Mouse (Mus musculus): ENCODE data around the gene Med4. TPM values are rescaled to one million over a fixed set of nuclear protein-coding genes. Genes with fewer than 3 reads are reported as not detected.

Gene Med4
- polyA plus RNA-seq, 1 experiment from 2014 or later, result 96.3 TPM

- 80% methylated on average over 4 of the region's 4 CpGs for WGBS
- Histone ChIP-seq H3K4me3 (ENCODE audit: low read depth, low read length) (no peak overlapping the region), H3K4me1 (replicated peaks; ENCODE audit: control insufficient read depth, insufficient read depth, low read length) (no peaks in the 10 kb centered on the region), H3K27me3 (ENCODE audit: control insufficient read depth, insufficient read depth, low read length) (no peaks in the 10 kb centered on the region), H3K27ac (ENCODE audit: low read depth, low read length) (no peak overlapping the region), H3K9ac (ENCODE audit: low read depth, low read length) (no peak overlapping the region), H3K9me3 (ENCODE audit: control insufficient read depth, low read length) (no peaks in the 10 kb centered on the region), H3K36me3 (ENCODE audit: control insufficient read depth, insufficient read depth, low read length) (no peaks in the 10 kb centered on the region), H3K4me2 (replicated peaks; ENCODE audit: low read depth, low read length) (no peak overlapping the region)
- ATAC-seq (ENCODE audit: low FRiP score) (no peak), DNase-seq (ENCODE audit: low spot score) (no peak)
Measured at GRCm38 (mm10) chr14:73547034-73547433, 37.2 kb downstream of the Med4 start.

GRCm38 (mm10) chr14:73548051-73548450 is 38.2 kb downstream of the Med4 start, which contains the start of gene Nudt15:
Gene Nudt15 (minus strand): TSS chr14:73548242.
- Histone ChIP-seq H3K27me3 (ENCODE audit: control insufficient read depth, insufficient read depth, low read length) (no peaks in the 10 kb centered on the region), H3K36me3 (ENCODE audit: control insufficient read depth, insufficient read depth, low read length) (no peaks in the 10 kb centered on the region), H3K9ac (ENCODE audit: low read depth, low read length) (no peak within 1 kb of the TSS), H3K4me2 (replicated peaks; ENCODE audit: low read depth, low read length) (no peak within 1 kb of the TSS), H3K27ac (ENCODE audit: low read depth, low read length) (no peak within 1 kb of the TSS), H3K4me1 (replicated peaks; ENCODE audit: control insufficient read depth, insufficient read depth, low read length) (no peaks in the 10 kb centered on the region), H3K9me3 (ENCODE audit: control insufficient read depth, low read length) (no peaks in the 10 kb centered on the region), H3K4me3 (ENCODE audit: low read depth, low read length) (no peak within 1 kb of the TSS)
- ATAC-seq (ENCODE audit: low FRiP score) (no peak), DNase-seq (ENCODE audit: low spot score) (no peak)
- WGBS, result 95% methylated on average over 3 of the region's 3 CpGs

- DNase-seq (ENCODE audit: low spot score) (no peak), ATAC-seq (ENCODE audit: low FRiP score) (no peak)
- Histone ChIP-seq H3K27me3 (ENCODE audit: control insufficient read depth, insufficient read depth, low read length) (no peaks in the 10 kb centered on the region), H3K36me3 (ENCODE audit: control insufficient read depth, insufficient read depth, low read length) (no peaks in the 10 kb centered on the region), H3K4me3 (ENCODE audit: low read depth, low read length) (no peak overlapping the region), H3K27ac (ENCODE audit: low read depth, low read length) (no peak overlapping the region), H3K9me3 (ENCODE audit: control insufficient read depth, low read length) (no peaks in the 10 kb centered on the region), H3K9ac (ENCODE audit: low read depth, low read length) (no peak overlapping the region), H3K4me1 (replicated peaks; ENCODE audit: control insufficient read depth, insufficient read depth, low read length) (peaks cover 3% of the 10 kb centered on the region; the same call in 1 of the 2 replicates), H3K4me2 (replicated peaks; ENCODE audit: low read depth, low read length) (no peak overlapping the region)
- 56% methylated on average over 3 of the region's 3 CpGs for WGBS
Measured at GRCm38 (mm10) chr14:73550291-73550690, 40.5 kb downstream of the Med4 start.

- Histone ChIP-seq H3K9ac (ENCODE audit: low read depth, low read length) (no peak overlapping the region), H3K27ac (ENCODE audit: low read depth, low read length) (no peak overlapping the region), H3K9me3 (ENCODE audit: control insufficient read depth, low read length) (no peaks in the 10 kb centered on the region), H3K4me2 (replicated peaks; ENCODE audit: low read depth, low read length) (no peak overlapping the region), H3K27me3 (ENCODE audit: control insufficient read depth, insufficient read depth, low read length) (no peaks in the 10 kb centered on the region), H3K4me1 (replicated peaks; ENCODE audit: control insufficient read depth, insufficient read depth, low read length) (peaks cover 3% of the 10 kb centered on the region; the same call in 1 of the 2 replicates), H3K36me3 (ENCODE audit: control insufficient read depth, insufficient read depth, low read length) (no peaks in the 10 kb centered on the region), H3K4me3 (ENCODE audit: low read depth, low read length) (no peak overlapping the region)
- no peak for DNase-seq (ENCODE audit: low spot score)
- no peak for ATAC-seq (ENCODE audit: low FRiP score)
- 43% methylated on average over 8 of the region's 8 CpGs for WGBS
Measured at GRCm38 (mm10) chr14:73550732-73551131, 40.9 kb downstream of the Med4 start.

- Histone ChIP-seq H3K27ac (ENCODE audit: low read depth, low read length) (no peak overlapping the region), H3K4me2 (replicated peaks; ENCODE audit: low read depth, low read length) (no peak overlapping the region), H3K9me3 (ENCODE audit: control insufficient read depth, low read length) (no peaks in the 10 kb centered on the region), H3K4me3 (ENCODE audit: low read depth, low read length) (no peak overlapping the region), H3K36me3 (ENCODE audit: control insufficient read depth, insufficient read depth, low read length) (no peaks in the 10 kb centered on the region), H3K9ac (ENCODE audit: low read depth, low read length) (no peak overlapping the region), H3K27me3 (ENCODE audit: control insufficient read depth, insufficient read depth, low read length) (no peaks in the 10 kb centered on the region), H3K4me1 (replicated peaks; ENCODE audit: control insufficient read depth, insufficient read depth, low read length) (peaks cover 3% of the 10 kb centered on the region; the same call in 1 of the 2 replicates)
- 85% methylated on average over 6 of the region's 6 CpGs for WGBS
- no peak for ATAC-seq (ENCODE audit: low FRiP score)
- no peak for DNase-seq (ENCODE audit: low spot score)
Measured at GRCm38 (mm10) chr14:73551164-73551563, 41.3 kb downstream of the Med4 start.

GRCm38 (mm10) chr14:73552341-73553121 is 42.7 kb downstream of the Med4 start:
- peak; percentile 99 for DNase-seq (ENCODE audit: low spot score)
- peaks cover 3% of the 10 kb centered on the region; the same call in 1 of the 2 replicates for H3K4me1 ChIP-seq (replicated peaks; ENCODE audit: control insufficient read depth, insufficient read depth, low read length)
- H3K4me2 ChIP-seq (replicated peaks; ENCODE audit: low read depth, low read length), result peak overlapping the region; percentile 67
- peak overlapping the region; percentile 76 for H3K27ac ChIP-seq (ENCODE audit: low read depth, low read length)
- peak overlapping the region; percentile 98 for H3K4me3 ChIP-seq (ENCODE audit: low read depth, low read length)
- WGBS, result 4% methylated on average over 61 of the region's 61 CpGs
- H3K27me3 ChIP-seq (ENCODE audit: control insufficient read depth, insufficient read depth, low read length), result no peaks in the 10 kb centered on the region
- peak overlapping the region; percentile 96 for H3K9ac ChIP-seq (ENCODE audit: low read depth, low read length)
- ATAC-seq (ENCODE audit: low FRiP score), result peak; percentile 97
- H3K9me3 ChIP-seq (ENCODE audit: control insufficient read depth, low read length), result no peaks in the 10 kb centered on the region
- no peaks in the 10 kb centered on the region for H3K36me3 ChIP-seq (ENCODE audit: control insufficient read depth, insufficient read depth, low read length)

GRCm38 (mm10) chr14:73553122-73553696 is 43.4 kb downstream of the Med4 start:
- H3K27ac ChIP-seq (ENCODE audit: low read depth, low read length), result peak overlapping the region; percentile 76
- WGBS, result under 1% methylated on average over 10 of the region's 10 CpGs
- ATAC-seq (ENCODE audit: low FRiP score), result peak; percentile 7; the same call in 1 of the 2 replicates
- no peak for DNase-seq (ENCODE audit: low spot score)
- H3K4me3 ChIP-seq (ENCODE audit: low read depth, low read length), result peak overlapping the region; percentile 98
- no peaks in the 10 kb centered on the region for H3K9me3 ChIP-seq (ENCODE audit: control insufficient read depth, low read length)
- peak overlapping the region; percentile 96 for H3K9ac ChIP-seq (ENCODE audit: low read depth, low read length)
- H3K4me1 ChIP-seq (replicated peaks; ENCODE audit: control insufficient read depth, insufficient read depth, low read length), result peaks cover 3% of the 10 kb centered on the region; the same call in 1 of the 2 replicates
- peak overlapping the region; percentile 67 for H3K4me2 ChIP-seq (replicated peaks; ENCODE audit: low read depth, low read length)
- H3K27me3 ChIP-seq (ENCODE audit: control insufficient read depth, insufficient read depth, low read length), result no peaks in the 10 kb centered on the region
- no peaks in the 10 kb centered on the region for H3K36me3 ChIP-seq (ENCODE audit: control insufficient read depth, insufficient read depth, low read length)
